Mouse (Mus musculus) layer of hippocampus, postnatal 10 days (tissue): ENCODE measurements at regions not wholly inside any gene's neighbourhood (a gene's known extent, or its start where the extent isn't known, plus 50 kb on each side); places are given as distances from the start of the nearest gene placed in this dataset.
"Not testable (repeated sequence)": the region's sequence is repeated elsewhere in the genome, so short reads cannot be mapped to it uniquely, and the experiment has no call there.

Source experiments
- DNase-seq, 2 experiments: peaks; one replicate each; pipeline ENCODE4 v3.0.0; 2021; ENCODE audit warnings: low spot score in 2 of 2

GRCm38 (mm10) chr3:58206776-58207398, 207.6 kb upstream of the Tsc22d2 start:
- DNase-seq = no peak

- peak in 1 of 2 experiments; percentile 17 for DNase-seq
These were observed 203.5 kb upstream of the Tsc22d2 start for GRCm38 (mm10) chr3:58211016-58211415.

GRCm38 (mm10) chr3:58224696-58225095, 189.8 kb upstream of the Tsc22d2 start:
- no peak for DNase-seq

GRCm38 (mm10) chr3:58226447-58227321, 187.8 kb upstream of the Tsc22d2 start:
- no peak for DNase-seq

- DNase-seq = no peak
These were observed 187.2 kb upstream of the Tsc22d2 start for GRCm38 (mm10) chr3:58227322-58227627.

- DNase-seq = no peak
These were observed 186.3 kb upstream of the Tsc22d2 start for GRCm38 (mm10) chr3:58228189-58228588.

- DNase-seq = no peak
These were observed 182.8 kb upstream of the Tsc22d2 start for GRCm38 (mm10) chr3:58231746-58232145.

- DNase-seq = no peak
These were observed 181.2 kb upstream of the Tsc22d2 start for GRCm38 (mm10) chr3:58233296-58233695.

GRCm38 (mm10) chr3:58234846-58235630, 179.5 kb upstream of the Tsc22d2 start:
- no peak for DNase-seq

GRCm38 (mm10) chr3:58238111-58238510, 176.4 kb upstream of the Tsc22d2 start:
- DNase-seq = no peak

- peak; percentile 19 to 30 for DNase-seq
These were observed 173.7 kb upstream of the Tsc22d2 start for GRCm38 (mm10) chr3:58240775-58241174.

GRCm38 (mm10) chr3:58245361-58245760, 169.2 kb upstream of the Tsc22d2 start:
- no peak for DNase-seq

GRCm38 (mm10) chr3:58247989-58248388, 166.5 kb upstream of the Tsc22d2 start:
- no peak for DNase-seq

GRCm38 (mm10) chr3:58253942-58254341, 160.6 kb upstream of the Tsc22d2 start:
- DNase-seq = peak; percentile 7 to 17

GRCm38 (mm10) chr3:58267606-58268325, 146.7 kb upstream of the Tsc22d2 start:
- DNase-seq = peak; percentile 19 to 37

GRCm38 (mm10) chr3:58271441-58271840, 143.1 kb upstream of the Tsc22d2 start:
- not testable (repeated sequence) for DNase-seq

GRCm38 (mm10) chr3:58281291-58281690, 133.2 kb upstream of the Tsc22d2 start:
- no peak for DNase-seq

- DNase-seq = not testable (repeated sequence)
These were observed 130.1 kb upstream of the Tsc22d2 start for GRCm38 (mm10) chr3:58284371-58284770.

GRCm38 (mm10) chr3:58295810-58296209, 118.7 kb upstream of the Tsc22d2 start:
- no peak for DNase-seq

- DNase-seq = no peak
These were observed 114.3 kb upstream of the Tsc22d2 start for GRCm38 (mm10) chr3:58300213-58300612.

GRCm38 (mm10) chr3:58300801-58301485, 113.6 kb upstream of the Tsc22d2 start:
- no peak for DNase-seq
